Mouse (Mus musculus): ENCODE results near the gene Pak2. TPM values are rescaled to one million over a fixed set of nuclear protein-coding genes. Genes with fewer than 3 reads are reported as not detected.

The Pak2 gene
- polyA plus RNA-seq, 1 experiment from 2014 or later = 38.2 TPM

- H3K4me3 ChIP-seq (ENCODE audit: low read length) = no peak overlapping the region
- H3K4me1 ChIP-seq (ENCODE audit: insufficient read depth, low read length) = no peaks in the 10 kb centered on the region
- WGBS = 87% methylated on average over 4 of the region's 4 CpGs
- H3K9ac ChIP-seq (replicated peaks; ENCODE audit: low read length) = no peak overlapping the region
- ATAC-seq (ENCODE audit: low FRiP score, low TSS enrichment) = no peak
- no peaks in the 10 kb centered on the region for H3K9me3 ChIP-seq (ENCODE audit: low read length)
- H3K27ac ChIP-seq (ENCODE audit: low read length) = no peak overlapping the region
- no peak overlapping the region for H3K4me2 ChIP-seq (replicated peaks; ENCODE audit: low read depth, low read length)
- H3K36me3 ChIP-seq (ENCODE audit: insufficient read depth, low read length) = peaks cover 38% of the 10 kb centered on the region
- no peaks in the 10 kb centered on the region for H3K27me3 ChIP-seq (ENCODE audit: insufficient read depth, low read length)
Observed at GRCm38 (mm10) chr16:31975258-31975657, 103.9 kb downstream of the Pak2 start.

Small RNAs within 50 kb of the gene (microRNA-seq; reads per million reads assigned to microRNA genes)
- not detected for gene Gm26269

Other genes starting within 250 kb of the Pak2 start
- 0.66 and 0.90 TPM in 2 replicates for gene Meltf, start 200.5 kb downstream of the Pak2 start, polyA plus RNA-seq (2015; fragmentation: Nextera tagmentation; extraction: Ambion mirVana)
- gene Pigz, start 145.5 kb downstream of the Pak2 start, polyA plus RNA-seq (2015; fragmentation: Nextera tagmentation; extraction: Ambion mirVana) = 1.0 and 1.4 TPM in 2 replicates
- gene 0610012G03Rik, start 130.8 kb downstream of the Pak2 start, polyA plus RNA-seq (2015; fragmentation: Nextera tagmentation; extraction: Ambion mirVana) = 96.2 and 103 TPM in 2 replicates
- 115 and 119 TPM in 2 replicates for gene Ncbp2, start 130.8 kb downstream of the Pak2 start, polyA plus RNA-seq (2015; fragmentation: Nextera tagmentation; extraction: Ambion mirVana)
- gene Senp5, start 76.1 kb downstream of the Pak2 start, polyA plus RNA-seq (2015; fragmentation: Nextera tagmentation; extraction: Ambion mirVana) = 14.0 and 15.5 TPM in 2 replicates
- gene Pigx, start 20.4 kb upstream of the Pak2 start, polyA plus RNA-seq (2015; fragmentation: Nextera tagmentation; extraction: Ambion mirVana) = 130 and 136 TPM in 2 replicates
- gene Cep19, start 20.5 kb upstream of the Pak2 start, polyA plus RNA-seq (2015; fragmentation: Nextera tagmentation; extraction: Ambion mirVana) = 42.6 and 44.5 TPM in 2 replicates
- gene Nrros, start 86.3 kb upstream of the Pak2 start, polyA plus RNA-seq (2015; fragmentation: Nextera tagmentation; extraction: Ambion mirVana) = 18.1 and 22.2 TPM in 2 replicates
- gene Bex6, start 100.5 kb upstream of the Pak2 start, polyA plus RNA-seq (2015; fragmentation: Nextera tagmentation; extraction: Ambion mirVana) = not detected in 2 replicates
- 5.0 and 5.2 TPM in 2 replicates for gene Fbxo45, start 167.8 kb upstream of the Pak2 start, polyA plus RNA-seq (2015; fragmentation: Nextera tagmentation; extraction: Ambion mirVana)
- 19.7 and 20.0 TPM in 2 replicates for gene Wdr53, start 167.9 kb upstream of the Pak2 start, polyA plus RNA-seq (2015; fragmentation: Nextera tagmentation; extraction: Ambion mirVana)
- not detected in 2 replicates for gene Smco1, start 192.1 kb upstream of the Pak2 start, polyA plus RNA-seq (2015; fragmentation: Nextera tagmentation; extraction: Ambion mirVana)
- gene Rnf168, start 198.1 kb upstream of the Pak2 start, polyA plus RNA-seq (2015; fragmentation: Nextera tagmentation; extraction: Ambion mirVana) = 23.2 and 23.3 TPM in 2 replicates